Mouse (Mus musculus) midbrain, embryonic 14.5 days (tissue): ENCODE results near the gene Gm5797. TPM values are rescaled to one million over a fixed set of nuclear protein-coding genes. Genes with fewer than 3 reads are reported as not detected.
A peak's percentile ranks its signal among the peaks of the same experiment; 100 is the strongest.
"Not testable (repeated sequence)": the region's sequence is repeated elsewhere in the genome, so short reads cannot be mapped to it uniquely, and the experiment has no call there.

Experiments used
- ATAC-seq: fragments of 200-750 bp; cut with Nextera tagmentation; 2 replicates; pipeline ENCODE4 v1.8.0; 2017; ENCODE audit warnings: moderate number of reproducible peaks, moderate library complexity; ENCODE audit not compliant: low FRiP score, low TSS enrichment
- DNase-seq: peaks from one replicate; pipeline ENCODE4 v3.0.0-alpha.2; 2015
- H3K27ac ChIP-seq: fragments of 300-500 bp; sonication (generic); replicated peaks from 2 replicates; pipeline ENCODE4 v1.5.1; 2014; ENCODE audit warnings: mild to moderate bottlenecking, low read depth, low read length, moderate library complexity
- H3K27me3 ChIP-seq: fragments of 300-500 bp; sonication (generic); 2 replicates; pipeline ENCODE4 v1.6.1; 2014; ENCODE audit warnings: low read length, control low read depth, mixed read lengths; ENCODE audit not compliant: control insufficient read depth, insufficient read depth
- H3K36me3 ChIP-seq: fragments of 300-500 bp; sonication (generic); 2 replicates; pipeline ENCODE4 v1.6.1; 2014; ENCODE audit warnings: low read length, control low read depth; ENCODE audit not compliant: control insufficient read depth, insufficient read depth
- H3K4me1 ChIP-seq: fragments of 300-500 bp; sonication (generic); 2 replicates; pipeline ENCODE4 v1.6.1; 2014; ENCODE audit warnings: mild to moderate bottlenecking, antibody characterized with exemption, low read length, control low read depth; ENCODE audit not compliant: control insufficient read depth, insufficient read depth
- H3K4me2 ChIP-seq: fragments of 300-500 bp; sonication (generic); 2 replicates; pipeline ENCODE4 v1.6.1; 2014; ENCODE audit warnings: mild to moderate bottlenecking, low read length, moderate library complexity
- H3K4me3 ChIP-seq: fragments of 300-500 bp; sonication (generic); replicated peaks from 2 replicates; pipeline ENCODE4 v1.5.1; 2014; ENCODE audit warnings: low read depth, low read length
- H3K9ac ChIP-seq: fragments of 300-500 bp; sonication (generic); replicated peaks from 2 replicates; pipeline ENCODE4 v1.6.1; 2014; ENCODE audit warnings: mild to moderate bottlenecking, low read length, moderate library complexity
- H3K9me3 ChIP-seq: fragments of 300-500 bp; sonication (generic); 2 replicates; pipeline ENCODE4 v1.6.1; 2016; ENCODE audit warnings: low read length, control low read depth, mixed read lengths; ENCODE audit not compliant: control insufficient read depth
- WGBS: fragments of 180-500 bp; shearing (Covaris S2); extraction: QIAGEN DNeasy Blood & Tissue Kit; methylation state at CpG from one replicate; pipeline ENCODE4 v1.1.7; 2014; 5-methylcytosine and 5-hydroxymethylcytosine counted together
- polyA plus RNA-seq: library from polyadenylated mRNA; unstranded; fragments of >200 nt; fragmentation: Nextera tagmentation; extraction: Ambion mirVana; gene quantifications from 2 replicates; pipeline ENCODE4 v1.2.1, GENCODE M21; 2014

Gm5797 gene
- polyA plus RNA-seq = not detected in 2 replicates

DNA sequence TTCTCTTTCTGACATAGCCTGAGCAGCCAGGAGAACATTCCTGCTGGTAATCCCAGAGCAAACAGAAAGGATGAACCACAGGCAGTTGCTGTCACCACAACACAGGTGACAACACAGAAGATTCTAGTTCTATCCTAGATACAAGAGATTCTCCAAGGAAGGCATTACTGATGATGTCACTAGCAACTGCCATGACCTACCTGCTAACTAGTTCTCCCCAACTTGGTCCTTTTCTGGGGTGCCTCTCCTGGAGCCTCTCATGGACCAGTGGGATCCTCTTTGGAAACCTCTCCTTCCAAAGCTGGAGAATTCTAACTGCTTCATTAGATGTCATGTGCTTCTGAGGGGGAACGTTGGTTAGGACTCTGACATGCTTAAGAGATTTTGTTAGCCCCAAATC lies at the start of gene Gm5797:
TSS of gene Gm5797 (minus strand) at position 101 of the 400 bp plus-strand sequence.
- DNase-seq, H3K36me3 ChIP-seq, ATAC-seq, H3K4me3 ChIP-seq, H3K4me1 ChIP-seq, H3K27ac ChIP-seq, H3K9me3 ChIP-seq, H3K27me3 ChIP-seq, H3K9ac ChIP-seq, H3K4me2 ChIP-seq: not testable (repeated sequence)
- no CpG with 5 or more reads among the region's 1 CpGs for WGBS

DNA sequence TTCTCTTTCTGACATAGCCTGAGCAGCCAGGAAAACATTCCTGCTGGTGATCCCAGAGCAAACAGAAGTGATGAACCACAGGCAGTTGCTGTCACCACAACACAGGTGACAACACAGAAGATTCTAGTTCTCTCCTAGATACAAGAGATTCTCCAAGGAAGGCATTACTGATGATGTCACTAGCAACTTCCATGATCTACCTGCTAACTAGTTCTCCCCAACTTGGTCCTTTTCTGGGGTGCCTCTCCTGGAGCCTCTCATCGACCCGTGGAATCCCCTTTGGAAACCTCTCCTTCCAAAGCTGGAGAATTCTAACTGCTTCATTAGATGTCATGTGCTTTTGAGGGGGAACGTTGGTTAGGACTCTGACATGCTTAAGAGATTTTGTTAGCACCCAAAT lies 32.8 kb upstream of the Gm5797 start, which contains the start of gene Gm8374:
TSS of gene Gm8374 (minus strand) at position 101 of the 400 bp plus-strand sequence.
- H3K4me1 ChIP-seq = not testable (repeated sequence)

DNA sequence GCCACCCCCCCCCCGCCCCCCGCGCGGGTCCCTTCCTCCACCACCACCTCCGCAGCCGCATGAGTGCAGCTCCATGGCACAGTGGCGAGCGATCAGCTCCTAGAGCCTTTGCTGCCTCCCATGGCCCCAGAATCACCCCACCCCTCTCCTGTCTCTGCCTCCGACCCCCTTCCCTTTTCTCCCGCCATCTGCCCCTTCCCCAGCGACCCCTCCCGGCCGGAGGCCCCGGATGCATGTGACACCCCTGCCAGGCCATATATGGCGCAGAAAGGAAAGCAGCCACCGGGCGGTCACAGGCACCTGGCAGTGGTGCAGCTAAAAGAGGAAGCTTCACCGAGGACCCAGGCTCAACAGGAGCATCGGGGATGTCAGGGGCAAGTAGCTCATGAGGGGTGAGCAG lies 17.1 kb downstream of the Gm5797 start:
- peak overlapping the region; percentile 54 for H3K4me2 ChIP-seq
- peak; percentile 77 for DNase-seq
- ATAC-seq, H3K27me3 ChIP-seq, H3K4me1 ChIP-seq, H3K9me3 ChIP-seq, H3K36me3 ChIP-seq: not testable (repeated sequence)
- WGBS = 1% methylated on average over 18 of the region's 19 CpGs
- H3K27ac ChIP-seq = peak overlapping the region; percentile 72
- H3K9ac ChIP-seq = peak overlapping the region; percentile 65
- H3K4me3 ChIP-seq = peak overlapping the region; percentile 51

More for the DNA sequence above, 32.8 kb upstream of the Gm5797 start, which contains the start of gene Gm8374:
- not testable (repeated sequence) for H3K4me3 ChIP-seq, H3K9ac ChIP-seq, H3K36me3 ChIP-seq, H3K27me3 ChIP-seq, H3K9me3 ChIP-seq, DNase-seq, ATAC-seq, H3K27ac ChIP-seq, H3K4me2 ChIP-seq
- WGBS = 90% methylated on average over 3 of the region's 3 CpGs

DNA sequence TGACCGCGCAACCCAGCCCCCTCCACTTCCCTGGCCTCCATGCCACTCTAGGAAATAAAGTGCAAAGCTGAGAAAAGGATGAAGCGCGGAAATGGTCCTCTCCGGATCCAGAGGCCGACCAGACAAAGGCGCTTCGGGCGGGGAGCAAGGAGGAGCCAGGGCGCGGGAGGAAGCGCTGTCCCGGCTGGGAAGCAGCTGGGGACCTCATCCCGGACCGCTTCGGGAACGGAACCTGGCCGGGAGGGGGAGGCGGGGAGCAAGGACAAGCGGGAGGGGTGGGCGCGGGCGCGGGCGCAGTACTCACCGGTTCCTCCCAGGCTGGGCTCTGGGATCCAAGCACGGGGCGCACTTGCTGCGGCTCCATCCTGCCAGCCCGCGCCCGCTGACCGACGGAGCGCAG lies 17.5 kb downstream of the Gm5797 start, which contains the start of gene Gm3739:
TSS of gene Gm3739 (minus strand) at position 389 of the 400 bp plus-strand sequence.
- peak within 1 kb of the TSS; percentile 72 for H3K27ac ChIP-seq
- H3K27me3 ChIP-seq = not testable (repeated sequence)

More for the DNA sequence above, 17.5 kb downstream of the Gm5797 start, which contains the start of gene Gm3739:
- 0% methylated on average over 13 of the region's 35 CpGs for WGBS
- H3K4me1 ChIP-seq, DNase-seq, H3K9me3 ChIP-seq, H3K36me3 ChIP-seq, ATAC-seq: not testable (repeated sequence)
- Histone ChIP-seq H3K4me3 (peak within 1 kb of the TSS; percentile 51), H3K4me2 (peak within 1 kb of the TSS; percentile 54), H3K9ac (peak within 1 kb of the TSS; percentile 65)

Other genes with a start within 250 kb of the Gm5797 start
- 8.6 and 9.2 TPM in 2 replicates for gene Gm3696, start 231.8 kb downstream of the Gm5797 start, polyA plus RNA-seq
- not detected in 2 replicates for gene Gm6676, start 207.0 kb downstream of the Gm5797 start, polyA plus RNA-seq
- gene Gm3512, start 157.9 kb downstream of the Gm5797 start, polyA plus RNA-seq = 9.8 and 13.5 TPM in 2 replicates
- gene Gm16434, start 137.9 kb downstream of the Gm5797 start, polyA plus RNA-seq = not detected in 2 replicates
- not detected in 2 replicates for gene Gm3727, start 67.7 kb downstream of the Gm5797 start, polyA plus RNA-seq
- gene Gm3739, start 17.3 kb downstream of the Gm5797 start, polyA plus RNA-seq = 6.0 and 6.6 TPM in 2 replicates
- gene Gm8374, start 32.7 kb upstream of the Gm5797 start, polyA plus RNA-seq = not detected in 2 replicates
- 0.16 TPM in 1 of 2 replicates, not detected in the other for gene Gm3755, start 118.5 kb upstream of the Gm5797 start, polyA plus RNA-seq
- gene Gm3752, start 151.4 kb upstream of the Gm5797 start, polyA plus RNA-seq = 14.9 and 18.1 TPM in 2 replicates
- gene Gm3558, start 236.2 kb upstream of the Gm5797 start, polyA plus RNA-seq = 5.3 and 9.4 TPM in 2 replicates